Mouse (Mus musculus) lung, adult 2 months (tissue): ENCODE measurements around the gene Glb1. TPM values are rescaled to one million over a fixed set of nuclear protein-coding genes. Genes with fewer than 3 reads are reported as not detected.

ENCODE experiments used
- DNase-seq: peaks from one replicate; pipeline ENCODE4 v3.0.0; 2022
- H3K4me1 ChIP-seq: fragments of 200-500 bp; 2 replicates; pipeline ENCODE4 v1.6.1; 2011; ENCODE audit warnings: low read length; ENCODE audit not compliant: control insufficient read depth, insufficient read depth
- H3K4me3 ChIP-seq: fragments of 200-500 bp; replicated peaks from 2 replicates; pipeline ENCODE3; 2011; ENCODE audit warnings: low read depth, mild to moderate bottlenecking, control low read depth, low read length; ENCODE audit errors: extremely low read depth
- CTCF ChIP-seq: fragments of 200-500 bp; IDR thresholded peaks from 2 replicates; pipeline ENCODE4 v1.5.1; 2011; ENCODE audit warnings: mild to moderate bottlenecking, low read length, control low read depth; ENCODE audit not compliant: insufficient read depth
- POLR2A ChIP-seq: fragments of 200-500 bp; IDR thresholded peaks from 2 replicates; pipeline ENCODE4 v1.6.1; 2011; ENCODE audit warnings: low read depth, mild to moderate bottlenecking, control low read depth, low read length, borderline replicate concordance; ENCODE audit errors: extremely low read depth
- WGBS: fragments of 180-500 bp; shearing (Covaris S2); methylation state at CpG from one replicate; pipeline ENCODE4 v1.1.7; 2018; 5-methylcytosine and 5-hydroxymethylcytosine counted together
- polyA plus RNA-seq: library from polyadenylated mRNA; depleted of rRNA; stranded (reverse); fragments of >200 nt; gene quantifications from 2 replicates; pipeline ENCODE4 v1.2.3, GENCODE M21; 2012

Glb1 gene
- polyA plus RNA-seq, 1 experiment, result 26.8 TPM

GRCm38 (mm10) chr9:114435668-114436067 lies 34.8 kb downstream of the Glb1 start:
- TF ChIP-seq POLR2A (no peak), CTCF (no peak)
- DNase-seq, result no peak
- no peaks in the 10 kb centered on the region for H3K4me1 ChIP-seq
- 92% methylated on average over 2 of the region's 2 CpGs for WGBS
- H3K4me3 ChIP-seq, result no peak overlapping the region

GRCm38 (mm10) chr9:114440548-114440947 lies 39.7 kb downstream of the Glb1 start:
- H3K4me1 ChIP-seq, result no peaks in the 10 kb centered on the region
- WGBS, result 86% methylated on average over 10 of the region's 10 CpGs
- TF ChIP-seq POLR2A, result no peak
- TF ChIP-seq CTCF, result no peak
- no peak for DNase-seq
- H3K4me3 ChIP-seq, result no peak overlapping the region

- Histone ChIP-seq H3K4me3 (no peak overlapping the region), H3K4me1 (no peaks in the 10 kb centered on the region)
- DNase-seq, result no peak
- 88% methylated on average over 9 of the region's 9 CpGs for WGBS
- TF ChIP-seq CTCF (no peak), POLR2A (no peak)
Observed at GRCm38 (mm10) chr9:114442225-114442624, 41.3 kb downstream of the Glb1 start.

GRCm38 (mm10) chr9:114442893-114443292 lies 42.0 kb downstream of the Glb1 start:
- DNase-seq, result no peak
- TF ChIP-seq POLR2A (no peak), CTCF (no peak)
- WGBS, result 86% methylated on average over 9 of the region's 9 CpGs
- no peaks in the 10 kb centered on the region for H3K4me1 ChIP-seq
- H3K4me3 ChIP-seq, result no peak overlapping the region

GRCm38 (mm10) chr9:114443351-114443750 lies 42.5 kb downstream of the Glb1 start:
- no peak overlapping the region for H3K4me3 ChIP-seq
- 88% methylated on average over 8 of the region's 8 CpGs for WGBS
- TF ChIP-seq CTCF (no peak), POLR2A (no peak)
- H3K4me1 ChIP-seq, result no peaks in the 10 kb centered on the region
- no peak for DNase-seq

- DNase-seq, result no peak
- TF ChIP-seq POLR2A, result no peak
- TF ChIP-seq CTCF, result no peak
- Histone ChIP-seq H3K4me1 (no peaks in the 10 kb centered on the region), H3K4me3 (no peak overlapping the region)
- 88% methylated on average over 8 of the region's 8 CpGs for WGBS
Observed at GRCm38 (mm10) chr9:114446887-114447286, 46.0 kb downstream of the Glb1 start.

GRCm38 (mm10) chr9:114448700-114449099 lies 47.8 kb downstream of the Glb1 start:
- Histone ChIP-seq H3K4me1 (no peaks in the 10 kb centered on the region), H3K4me3 (no peak overlapping the region)
- TF ChIP-seq CTCF, result no peak
- TF ChIP-seq POLR2A, result no peak
- no peak for DNase-seq
- 80% methylated on average over 5 of the region's 5 CpGs for WGBS

- 82% methylated on average over 13 of the region's 13 CpGs for WGBS
- TF ChIP-seq POLR2A, result no peak
- TF ChIP-seq CTCF, result no peak
- Histone ChIP-seq H3K4me3 (no peak overlapping the region), H3K4me1 (no peaks in the 10 kb centered on the region)
- no peak for DNase-seq
Observed at GRCm38 (mm10) chr9:114449120-114449754, 48.4 kb downstream of the Glb1 start.

- TF ChIP-seq POLR2A (no peak), CTCF (no peak)
- no peaks in the 10 kb centered on the region for H3K4me1 ChIP-seq
- no peak for DNase-seq
- 74% methylated on average over 7 of the region's 7 CpGs for WGBS
- no peak overlapping the region for H3K4me3 ChIP-seq
Observed at GRCm38 (mm10) chr9:114451615-114452014, 50.7 kb downstream of the Glb1 start.

GRCm38 (mm10) chr9:114452418-114452817 lies 51.5 kb downstream of the Glb1 start:
- DNase-seq, result no peak
- TF ChIP-seq CTCF (no peak), POLR2A (no peak)
- WGBS, result 93% methylated on average over 6 of the region's 6 CpGs
- Histone ChIP-seq H3K4me3 (no peak overlapping the region), H3K4me1 (no peaks in the 10 kb centered on the region)

GRCm38 (mm10) chr9:114455420-114455819 lies 54.5 kb downstream of the Glb1 start:
- TF ChIP-seq POLR2A (no peak), CTCF (no peak)
- WGBS, result 86% methylated on average over 2 of the region's 2 CpGs
- DNase-seq, result no peak

More at GRCm38 (mm10) chr9:114455420-114455819, 54.5 kb downstream of the Glb1 start:
- H3K4me3 ChIP-seq, result no peak overlapping the region
- no peaks in the 10 kb centered on the region for H3K4me1 ChIP-seq
